Comparison of ENCODE assay signal across 7 mouse cellular contexts in genomic region chr19:32210099-32210449, GRCm38 (mm10).
DNase-seq lines count a peak whose midpoint lies in the region; ATAC-seq and TF ChIP-seq lines count a peak whose summit lies in the region.

No protein-coding gene starts in this region.

- peak overlapping the region; percentile 53 for H3K9ac ChIP-seq in ES-Bruce4 (ENCODE audit: low read depth, poor library complexity, severe bottlenecking)
- H3K9ac ChIP-seq in heart, embryonic 16.5 days (ENCODE audit: low read length), result peak overlapping the region; percentile 62
- peak overlapping the region; percentile 60; the same call in 1 of the 2 replicates for H3K9ac ChIP-seq in limb, embryonic 12.5 days (replicated peaks)
- 0 out of 2 replicates have a peak overlapping the region, but pooled peaks have one; percentile 0 for H3K9ac ChIP-seq in midbrain, embryonic 13.5 days (replicated peaks)

- peak; percentile 35; the same call in 1 of the 2 replicates for ATAC-seq in heart, embryonic 16.5 days (replicated peaks; ENCODE audit: extremely low read depth, insufficient read depth, low FRiP score)
- no peak for ATAC-seq in limb, embryonic 12.5 days (ENCODE audit: insufficient number of reproducible peaks, insufficient read depth, low FRiP score, low TSS enrichment, low read depth)
- no peak for ATAC-seq in midbrain, embryonic 13.5 days

- intact Hi-C loops in left cerebral cortex, postnatal 14 days (cut with DNase I), result no loop called here

- peak overlapping the region; percentile 89 for H3K4me2 ChIP-seq in heart, embryonic 16.5 days (ENCODE audit: low read depth, low read length)
- H3K4me2 ChIP-seq in limb, embryonic 12.5 days, result peak overlapping the region; percentile 83
- peak overlapping the region; percentile 52 for H3K4me2 ChIP-seq in midbrain, embryonic 13.5 days (replicated peaks)

- H3K27ac ChIP-seq in ES-Bruce4 (ENCODE audit: insufficient read depth, low read length), result no peak overlapping the region
- peak overlapping the region; percentile 82 for H3K27ac ChIP-seq in heart, embryonic 16.5 days (ENCODE audit: low read length)
- peak overlapping the region; percentile 85; the same call in 1 of the 2 replicates for H3K27ac ChIP-seq in limb, embryonic 12.5 days
- H3K27ac ChIP-seq in midbrain, embryonic 13.5 days, result no peak overlapping the region

- H3K36me3 ChIP-seq in ES-Bruce4 (ENCODE audit: control insufficient read depth, insufficient read depth, low read length, poor library complexity, severe bottlenecking), result no peaks in the 10 kb centered on the region
- no peaks in the 10 kb centered on the region for H3K36me3 ChIP-seq in heart, embryonic 16.5 days (ENCODE audit: control insufficient read depth, insufficient read depth)
- no peaks in the 10 kb centered on the region for H3K36me3 ChIP-seq in limb, embryonic 12.5 days
- no peaks in the 10 kb centered on the region for H3K36me3 ChIP-seq in midbrain, embryonic 13.5 days

- DNase-seq in ZHBTc4 (ENCODE audit: low read depth, low spot score), result peak; percentile 32
- DNase-seq in left cerebral cortex, postnatal 14 days (ENCODE audit: low spot score in 2 of 2), result no peak
- no peak for DNase-seq in cerebellum, adult 9-10 months

- TF ChIP-seq CTCF in ES-Bruce4 (IDR thresholded peaks at IDR 0.05; ENCODE audit: low read depth, low read length), result no peak

- 3% methylated on average over 5 of the region's 5 CpGs for WGBS in heart, embryonic 16.5 days
- 15% methylated on average over 5 of the region's 5 CpGs for WGBS in limb, embryonic 12.5 days
- WGBS in midbrain, embryonic 13.5 days, result 31% methylated on average over 5 of the region's 5 CpGs

- H3K4me1 ChIP-seq in ES-Bruce4 (ENCODE audit: control insufficient read depth, insufficient read depth, low read length), result no peaks in the 10 kb centered on the region
- H3K4me1 ChIP-seq in heart, embryonic 16.5 days (ENCODE audit: control insufficient read depth, insufficient read depth, low read length), result peaks cover 26% of the 10 kb centered on the region
- H3K4me1 ChIP-seq in limb, embryonic 12.5 days (replicated peaks), result peaks cover 13% of the 10 kb centered on the region
- peaks cover 13% of the 10 kb centered on the region for H3K4me1 ChIP-seq in midbrain, embryonic 13.5 days (replicated peaks)

- H3K4me3 ChIP-seq in ES-Bruce4 (ENCODE audit: low read depth, low read length), result peak overlapping the region; percentile 76
- peak overlapping the region; percentile 76 for H3K4me3 ChIP-seq in heart, embryonic 16.5 days (ENCODE audit: low read length)
- H3K4me3 ChIP-seq in limb, embryonic 12.5 days (replicated peaks), result peak overlapping the region; percentile 46
- peak overlapping the region; percentile 32 for H3K4me3 ChIP-seq in midbrain, embryonic 13.5 days (replicated peaks)

- H3K27me3 ChIP-seq in ES-Bruce4 (ENCODE audit: control insufficient read depth, insufficient read depth, low read length, poor library complexity, severe bottlenecking), result no peaks in the 10 kb centered on the region
- H3K27me3 ChIP-seq in heart, embryonic 16.5 days (ENCODE audit: control insufficient read depth, insufficient read depth, low read length), result no peaks in the 10 kb centered on the region
- no peaks in the 10 kb centered on the region for H3K27me3 ChIP-seq in limb, embryonic 12.5 days
- peaks cover 5% of the 10 kb centered on the region; the same call in 1 of the 2 replicates for H3K27me3 ChIP-seq in midbrain, embryonic 13.5 days

- no peak for TF ChIP-seq POLR2A in ES-Bruce4 (IDR thresholded peaks at IDR 0.05; ENCODE audit: insufficient read depth, low read length)

- H3K9me3 ChIP-seq in ES-Bruce4 (replicated peaks; ENCODE audit: control insufficient read depth, insufficient read depth, low read length, poor library complexity, severe bottlenecking), result no peaks in the 10 kb centered on the region
- H3K9me3 ChIP-seq in heart, embryonic 16.5 days (replicated peaks; ENCODE audit: control insufficient read depth, low read length), result no peaks in the 10 kb centered on the region
- H3K9me3 ChIP-seq in limb, embryonic 12.5 days, result no peaks in the 10 kb centered on the region
- H3K9me3 ChIP-seq in midbrain, embryonic 13.5 days, result no peaks in the 10 kb centered on the region

- TF ChIP-seq EP300 in ES-Bruce4 (IDR thresholded peaks at IDR 0.05; ENCODE audit: insufficient read depth, low read depth, low read length), result no peak

Comparison
In these comparisons a context has a peak if more than half of its experiments do, and no peak if none do; other contexts are left out.
1. H3K27ac ChIP-seq: peak in heart, embryonic 16.5 days (single experiment) and limb, embryonic 12.5 days (single experiment); none in ES-Bruce4 (single experiment) and midbrain, embryonic 13.5 days (single experiment).
2. H3K9ac ChIP-seq: peak in every context shown above with its lines; median percentile 62 in heart, embryonic 16.5 days; 60 in limb, embryonic 12.5 days; 53 in ES-Bruce4; 0 in midbrain, embryonic 13.5 days.
3. Peak in every context shown above with its lines, with median percentiles within 50 percentile points of each other: H3K4me3 ChIP-seq and H3K4me2 ChIP-seq.